Mouse (Mus musculus): Measurements from ENCODE around the gene Dcun1d4.

DNA sequence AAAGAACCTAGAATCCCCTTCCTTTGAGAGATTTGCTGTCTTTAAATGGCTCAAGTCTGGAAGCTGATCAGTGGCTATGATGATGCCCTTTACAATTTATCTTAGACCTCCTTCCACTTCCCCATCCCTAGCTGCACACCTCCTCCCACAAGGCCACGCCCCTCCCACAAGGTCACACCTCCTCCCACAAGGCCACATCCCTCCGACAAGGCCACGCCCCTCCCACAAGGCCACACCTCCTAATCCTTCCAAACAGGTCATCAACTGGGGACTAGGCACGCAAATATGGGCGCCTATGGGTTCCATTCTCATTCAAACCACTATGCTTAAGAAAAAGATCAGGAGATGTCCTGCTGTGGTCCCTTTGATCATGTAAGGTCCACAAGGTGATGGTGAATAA is 88.4 kb downstream of the Dcun1d4 start:
- no peak for TF ChIP-seq CTCF (IDR thresholded peaks at IDR 0.05; ENCODE audit: low read depth, low read length)
- TF ChIP-seq POLR2A (IDR thresholded peaks at IDR 0.05; ENCODE audit: borderline replicate concordance, low read depth, low read length) = no peak

Data from bone marrow macrophage, adult 2 months (primary cell).